Mouse (Mus musculus) neural tube, embryonic 15.5 days (tissue): ENCODE data around the gene Tunar. TPM values are rescaled to one million over a fixed set of nuclear protein-coding genes. Genes with fewer than 3 reads are reported as not detected.

ENCODE experiments used
- ATAC-seq: fragments of 200-750 bp; cut with Nextera tagmentation; 2 replicates; pipeline ENCODE4 v1.8.0; 2017; ENCODE audit warnings: mild to moderate bottlenecking, moderate TSS enrichment, moderate library complexity; ENCODE audit not compliant: low FRiP score
- H3K27ac ChIP-seq: fragments of 300-500 bp; sonication (generic); replicated peaks from 2 replicates; pipeline ENCODE4 v1.5.1; 2015; ENCODE audit warnings: mild to moderate bottlenecking, inconsistent platforms
- H3K27me3 ChIP-seq: fragments of 300-500 bp; sonication (generic); replicated peaks from 2 replicates; pipeline ENCODE4 v1.6.1; 2015; ENCODE audit warnings: inconsistent platforms
- H3K36me3 ChIP-seq: fragments of 300-500 bp; sonication (generic); 2 replicates; pipeline ENCODE4 v1.6.1; 2015; ENCODE audit warnings: inconsistent platforms
- H3K4me1 ChIP-seq: fragments of 300-500 bp; sonication (generic); 2 replicates; pipeline ENCODE4 v1.6.1; 2015; ENCODE audit warnings: inconsistent platforms
- H3K4me2 ChIP-seq: fragments of 300-500 bp; sonication (generic); 2 replicates; pipeline ENCODE4 v1.6.1; 2015; ENCODE audit warnings: inconsistent platforms, mild to moderate bottlenecking, moderate library complexity
- H3K4me3 ChIP-seq: fragments of 300-500 bp; sonication (generic); replicated peaks from 2 replicates; pipeline ENCODE4 v1.5.1; 2015; ENCODE audit warnings: mild to moderate bottlenecking, inconsistent platforms
- H3K9ac ChIP-seq: fragments of 300-500 bp; sonication (generic); replicated peaks from 2 replicates; pipeline ENCODE4 v1.6.1; 2015; ENCODE audit warnings: mild to moderate bottlenecking, inconsistent platforms
- H3K9me3 ChIP-seq: fragments of 300-500 bp; sonication (generic); replicated peaks from 2 replicates; pipeline ENCODE4 v1.6.1; 2016; ENCODE audit warnings: inconsistent platforms
- WGBS: fragments of 180-500 bp; shearing (Covaris S2); methylation state at CpG from one replicate; pipeline ENCODE4 v1.1.7; 2015; ENCODE audit warnings: mixed read lengths; 5-methylcytosine and 5-hydroxymethylcytosine counted together
- polyA plus RNA-seq: library from polyadenylated mRNA; unstranded; fragments of >200 nt; fragmentation: Nextera tagmentation; extraction: Ambion mirVana; gene quantifications from 2 replicates; pipeline ENCODE4 v1.2.1, GENCODE M21; 2015

Tunar gene
- 24.1 and 24.2 TPM in 2 replicates for polyA plus RNA-seq

DNA sequence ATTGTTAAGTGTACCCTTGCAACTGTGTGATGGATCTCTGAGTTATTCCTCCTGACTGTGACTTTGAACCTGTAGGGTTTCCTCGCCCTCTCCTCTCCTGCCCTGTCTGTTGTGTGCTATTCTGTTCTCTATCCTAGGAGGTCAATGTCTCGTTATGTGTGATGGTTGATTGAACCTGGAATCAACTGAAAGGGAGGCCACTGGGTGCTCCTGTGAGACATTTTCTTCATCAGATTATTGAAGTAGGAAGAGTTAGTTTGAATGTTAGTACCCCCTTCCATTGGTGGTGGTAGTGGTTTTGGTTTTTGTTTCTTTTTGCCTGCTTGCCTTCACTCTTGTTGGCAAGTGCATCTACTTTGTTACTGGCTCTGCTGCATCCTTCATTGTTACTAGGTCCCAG lies at the start of gene Tunar:
Tunar (plus strand) TSS at position 301 of the 400 bp plus-strand sequence.
- H3K27ac ChIP-seq, result no peak within 1 kb of the TSS
- H3K9ac ChIP-seq, result no peak within 1 kb of the TSS
- H3K9me3 ChIP-seq, result no peaks in the 10 kb centered on the region
- H3K36me3 ChIP-seq, result no peaks in the 10 kb centered on the region
- no peak for ATAC-seq
- no peak within 1 kb of the TSS for H3K4me2 ChIP-seq
- H3K4me3 ChIP-seq, result no peak within 1 kb of the TSS
- 95% methylated on average over 2 of the region's 2 CpGs for WGBS
- H3K27me3 ChIP-seq, result 0 out of 2 replicates have a peak, but pooled peaks cover 4% of the 10 kb centered on the region
- H3K4me1 ChIP-seq, result peaks cover 38% of the 10 kb centered on the region

DNA sequence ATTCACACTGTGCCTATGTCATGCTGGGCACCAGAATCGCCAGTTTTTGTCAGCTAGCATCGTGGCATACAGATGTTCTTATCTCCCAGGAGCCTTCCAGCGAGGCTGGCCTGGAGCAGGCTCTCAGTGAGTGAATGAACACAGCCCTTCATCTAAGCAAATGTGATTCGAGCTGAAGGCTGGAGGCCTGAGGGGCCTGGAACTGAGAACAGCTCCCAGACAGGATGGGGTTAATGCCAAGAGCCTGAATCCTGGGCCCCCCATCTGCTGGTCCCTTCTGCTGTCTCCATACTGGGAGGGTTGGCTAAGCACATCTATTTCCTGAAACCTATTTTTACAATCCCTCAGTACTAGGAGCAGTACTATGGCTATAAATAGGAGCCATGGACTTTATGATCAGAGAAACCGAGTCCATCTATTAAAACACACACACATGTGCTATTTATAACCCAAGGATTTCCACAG lies 21.1 kb upstream of the Tunar start:
- H3K4me2 ChIP-seq, result no peak overlapping the region
- H3K9me3 ChIP-seq, result no peaks in the 10 kb centered on the region
- no peak overlapping the region for H3K9ac ChIP-seq
- 62% methylated on average over 5 of the region's 5 CpGs for WGBS
- no peaks in the 10 kb centered on the region for H3K27me3 ChIP-seq
- no peaks in the 10 kb centered on the region for H3K4me1 ChIP-seq
- H3K36me3 ChIP-seq, result no peaks in the 10 kb centered on the region
- no peak for ATAC-seq
- no peak overlapping the region for H3K27ac ChIP-seq
- H3K4me3 ChIP-seq, result no peak overlapping the region

DNA sequence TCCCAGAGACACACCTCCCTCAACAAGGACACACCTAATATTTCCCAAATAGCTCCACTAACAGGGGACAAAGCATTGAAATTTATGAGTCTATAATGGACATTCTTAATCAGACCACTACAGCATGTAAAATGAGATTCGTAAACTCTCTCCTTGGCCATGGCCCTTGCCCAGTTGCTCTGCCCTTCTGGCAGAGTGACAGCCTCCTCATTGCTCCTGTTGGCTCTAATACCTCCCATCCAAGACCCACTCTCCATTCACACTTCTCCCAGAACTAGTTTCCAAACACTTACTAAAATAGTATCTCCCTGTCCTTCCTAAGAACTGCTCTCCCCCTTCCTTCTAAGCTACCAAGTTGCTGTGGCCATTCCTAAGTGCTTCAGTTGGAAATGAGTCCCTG lies 19.3 kb upstream of the Tunar start:
- H3K4me1 ChIP-seq, result no peaks in the 10 kb centered on the region
- 88% methylated on average over 1 of the region's 1 CpGs for WGBS
- no peak for ATAC-seq

DNA sequence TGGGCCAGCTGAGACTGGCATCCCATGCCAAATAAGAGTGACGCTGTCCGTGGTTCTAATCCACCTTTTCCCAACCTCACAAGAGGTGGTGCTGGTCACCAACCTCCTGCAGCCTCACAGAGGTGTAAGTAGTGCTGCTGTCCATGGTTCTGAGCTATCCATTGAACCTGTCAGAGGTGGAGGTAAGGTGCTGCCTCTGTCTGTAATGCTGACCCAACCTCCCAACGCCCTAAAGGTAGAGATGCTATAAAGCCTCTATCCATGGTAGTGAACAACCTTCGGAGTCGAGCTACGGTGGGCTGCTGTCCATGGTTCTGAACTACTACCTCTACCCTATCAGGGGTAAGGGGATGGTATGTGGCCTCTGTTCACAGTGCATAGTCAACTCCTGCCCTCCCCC lies 11.5 kb upstream of the Tunar start:
- H3K4me3 ChIP-seq, result no peak overlapping the region
- no peaks in the 10 kb centered on the region for H3K9me3 ChIP-seq
- no peaks in the 10 kb centered on the region for H3K36me3 ChIP-seq
- no peak overlapping the region for H3K9ac ChIP-seq
- no peak for ATAC-seq
- no peak overlapping the region for H3K27ac ChIP-seq
- WGBS, result 17% methylated on average over 6 of the region's 6 CpGs
- no peaks in the 10 kb centered on the region for H3K4me1 ChIP-seq
- H3K27me3 ChIP-seq, result no peaks in the 10 kb centered on the region
- H3K4me2 ChIP-seq, result no peak overlapping the region

More for the DNA sequence above, 19.3 kb upstream of the Tunar start:
- Histone ChIP-seq H3K27ac (no peak overlapping the region), H3K4me3 (no peak overlapping the region), H3K4me2 (no peak overlapping the region), H3K9me3 (no peaks in the 10 kb centered on the region), H3K9ac (no peak overlapping the region), H3K36me3 (no peaks in the 10 kb centered on the region), H3K27me3 (no peaks in the 10 kb centered on the region)

DNA sequence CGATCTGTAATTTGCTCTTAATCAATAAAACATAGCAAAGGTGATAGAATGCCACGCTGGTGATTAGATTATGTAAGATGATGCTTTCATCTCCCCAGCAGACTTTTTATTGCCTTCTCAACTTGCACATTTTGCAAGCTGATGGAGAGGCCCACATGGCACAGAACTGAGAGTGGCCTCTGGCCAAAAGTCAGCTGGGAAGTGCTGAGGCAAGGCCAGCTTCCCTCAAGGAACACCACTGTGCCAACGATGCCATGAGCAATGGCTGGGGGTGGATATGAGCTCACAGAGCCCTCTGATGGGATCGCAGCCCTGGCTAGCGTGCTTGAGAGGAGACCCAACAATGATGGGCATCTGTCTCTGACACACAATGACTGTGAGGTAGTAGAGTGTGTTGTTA lies 6.6 kb upstream of the Tunar start:
- no peak overlapping the region for H3K9ac ChIP-seq
- H3K9me3 ChIP-seq, result no peaks in the 10 kb centered on the region
- no peak overlapping the region for H3K4me2 ChIP-seq
- WGBS, result 62% methylated on average over 5 of the region's 5 CpGs
- no peaks in the 10 kb centered on the region for H3K36me3 ChIP-seq
- no peak overlapping the region for H3K27ac ChIP-seq
- H3K4me1 ChIP-seq, result peaks cover 12% of the 10 kb centered on the region; the same call in 1 of the 2 replicates
- H3K4me3 ChIP-seq, result no peak overlapping the region
- H3K27me3 ChIP-seq, result no peaks in the 10 kb centered on the region
- ATAC-seq, result no peak

DNA sequence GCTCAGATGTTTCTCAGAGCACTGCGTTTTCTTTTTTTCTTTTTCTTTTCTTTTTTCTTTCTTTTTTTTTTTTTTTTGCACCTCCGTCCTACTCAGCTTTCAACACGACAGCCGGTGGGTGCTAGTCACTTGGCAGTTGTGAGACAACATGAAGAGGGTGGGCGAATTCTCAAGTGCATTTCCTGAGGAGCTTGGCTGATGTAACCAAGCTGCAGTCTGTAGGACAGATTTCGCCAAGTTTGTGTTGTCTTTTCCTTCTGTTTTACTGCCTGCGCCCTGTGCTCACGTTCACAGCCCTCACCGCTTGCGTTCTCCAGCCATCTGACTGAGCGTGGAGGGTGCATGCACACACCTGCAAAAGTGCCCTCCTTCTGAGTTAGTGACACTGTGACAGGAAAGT lies 5.3 kb upstream of the Tunar start:
- ATAC-seq, result no peak
- Histone ChIP-seq H3K27ac (no peak overlapping the region), H3K27me3 (no peaks in the 10 kb centered on the region), H3K9me3 (no peaks in the 10 kb centered on the region), H3K4me3 (no peak overlapping the region), H3K4me1 (peaks cover 12% of the 10 kb centered on the region; the same call in 1 of the 2 replicates), H3K36me3 (no peaks in the 10 kb centered on the region), H3K9ac (no peak overlapping the region), H3K4me2 (no peak overlapping the region)
- 30% methylated on average over 11 of the region's 11 CpGs for WGBS

DNA sequence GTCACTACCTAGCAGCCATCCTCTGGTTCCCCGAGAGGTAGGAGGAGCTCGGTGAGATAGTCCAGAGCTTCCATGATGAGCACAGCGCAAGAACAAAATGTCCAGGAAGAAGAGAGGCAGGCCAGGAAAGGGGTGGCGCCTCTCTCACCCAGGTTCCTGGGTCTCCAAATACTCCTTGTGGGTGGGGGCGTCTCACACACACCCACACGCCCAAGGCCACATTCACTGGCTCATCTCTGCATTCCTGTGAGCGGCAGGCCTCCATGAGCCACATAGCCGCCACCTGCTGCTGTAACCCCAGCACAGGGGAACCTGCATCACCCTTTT lies 2.4 kb downstream of the Tunar start:
- H3K36me3 ChIP-seq, result no peaks in the 10 kb centered on the region
- ATAC-seq, result peak; percentile 17
- H3K4me1 ChIP-seq, result peaks cover 48% of the 10 kb centered on the region
- 5% methylated on average over 8 of the region's 8 CpGs for WGBS
- H3K9ac ChIP-seq, result peak overlapping the region; percentile 79
- H3K4me2 ChIP-seq, result peak overlapping the region; percentile 89
- peak overlapping the region; percentile 91 for H3K27ac ChIP-seq
- 0 out of 2 replicates have a peak, but pooled peaks cover 4% of the 10 kb centered on the region for H3K27me3 ChIP-seq
- H3K9me3 ChIP-seq, result no peaks in the 10 kb centered on the region
- peak overlapping the region; percentile 79 for H3K4me3 ChIP-seq

DNA sequence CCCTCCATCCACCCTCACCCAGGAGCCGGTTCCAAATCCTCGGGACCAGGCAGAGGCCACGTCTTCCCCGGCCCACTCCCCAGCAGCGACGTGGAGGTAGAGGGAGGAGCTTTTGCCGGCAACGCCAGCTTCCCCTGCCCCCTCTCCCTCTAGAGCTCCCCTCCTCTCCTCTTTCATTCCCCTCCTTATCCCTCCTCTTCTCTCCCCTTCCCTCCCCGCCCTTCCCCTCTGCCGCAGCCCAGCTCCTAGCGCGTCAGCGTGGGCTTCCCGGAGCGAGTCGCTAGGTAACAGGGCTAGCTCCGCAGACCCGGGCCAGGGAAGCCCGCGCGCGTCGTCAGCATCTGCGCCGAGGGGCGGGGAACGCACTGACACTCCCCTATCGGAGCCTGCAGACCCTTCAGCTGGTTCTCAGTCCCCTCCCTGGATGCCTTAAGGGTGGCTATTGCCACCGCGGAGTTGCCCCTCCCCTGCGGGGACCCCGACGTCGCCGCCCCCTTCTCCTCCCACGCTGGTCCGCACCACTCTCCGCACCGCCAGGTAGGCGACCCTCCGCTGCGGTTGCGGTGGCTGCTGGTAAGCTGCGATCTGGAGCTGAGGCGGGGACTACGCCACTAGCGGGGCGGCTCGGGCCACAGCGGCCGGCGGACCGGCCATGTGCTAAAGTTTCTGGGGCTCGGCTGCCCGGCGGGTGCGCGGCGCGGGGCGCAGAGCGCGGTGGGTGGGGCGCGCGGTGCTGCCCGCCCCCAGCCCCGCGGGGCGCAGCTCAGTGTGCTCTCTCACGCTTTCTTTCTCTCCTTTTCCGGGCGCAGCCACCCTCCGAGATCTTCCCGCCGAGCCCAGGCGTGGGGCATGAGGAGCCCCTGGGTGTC lies 3.0 kb downstream of the Tunar start:
- peak overlapping the region; percentile 79 for H3K4me3 ChIP-seq
- H3K9me3 ChIP-seq, result no peaks in the 10 kb centered on the region
- H3K27ac ChIP-seq, result peak overlapping the region; percentile 91
- H3K27me3 ChIP-seq, result 0 out of 2 replicates have a peak, but pooled peaks cover 4% of the 10 kb centered on the region
- H3K4me2 ChIP-seq, result peak overlapping the region; percentile 89
- ATAC-seq, result peak; percentile 94
- peak overlapping the region; percentile 79 for H3K9ac ChIP-seq
- H3K4me1 ChIP-seq, result peaks cover 50% of the 10 kb centered on the region
- whole genome bisulfite sequencing, result under 1% methylated on average over 68 of the region's 77 CpGs
- H3K36me3 ChIP-seq, result no peaks in the 10 kb centered on the region

DNA sequence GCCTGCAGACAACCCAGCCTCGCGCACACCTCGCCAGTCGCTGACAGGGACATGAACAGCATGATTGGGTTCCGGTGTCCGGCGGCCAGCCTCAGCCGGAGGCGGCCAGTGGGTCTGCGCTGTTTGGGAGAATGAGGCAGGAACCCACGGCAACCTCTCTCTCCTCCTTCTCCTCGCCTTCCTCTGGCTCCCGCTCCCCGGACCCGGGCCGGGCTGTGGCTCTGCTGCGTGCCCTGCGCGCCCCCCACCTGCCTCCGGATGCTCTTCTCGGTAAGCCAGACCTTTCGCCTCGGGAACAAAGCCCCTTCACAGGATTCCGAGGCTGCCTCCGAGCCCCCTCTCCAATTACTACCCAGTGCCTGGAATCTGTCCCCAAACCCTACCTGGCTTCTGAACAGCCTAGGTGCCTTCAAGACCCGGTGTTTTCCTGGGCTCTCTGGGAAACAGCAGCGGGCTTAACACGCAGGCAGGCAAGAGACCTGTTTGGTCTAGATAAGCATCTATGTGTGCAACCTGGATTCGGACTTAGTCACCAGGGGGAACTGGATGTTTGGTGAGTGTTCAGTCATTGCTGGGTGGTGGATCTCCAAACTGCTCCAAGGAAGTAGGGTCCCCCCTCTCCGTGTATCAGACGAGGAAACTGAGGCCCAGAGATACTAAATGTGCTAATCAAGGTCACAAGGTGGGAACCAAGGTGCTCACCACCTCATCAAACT lies 3.8 kb downstream of the Tunar start:
- Histone ChIP-seq H3K4me3 (peak overlapping the region; percentile 79), H3K9ac (peak overlapping the region; percentile 79), H3K4me2 (peak overlapping the region; percentile 89), H3K27ac (peak overlapping the region; percentile 91), H3K27me3 (0 out of 2 replicates have a peak, but pooled peaks cover 4% of the 10 kb centered on the region), H3K36me3 (no peaks in the 10 kb centered on the region), H3K4me1 (peaks cover 54% of the 10 kb centered on the region), H3K9me3 (no peaks in the 10 kb centered on the region)
- WGBS, result 4% methylated on average over 31 of the region's 31 CpGs
- no peak; the same call in 1 of the 2 replicates for ATAC-seq

DNA sequence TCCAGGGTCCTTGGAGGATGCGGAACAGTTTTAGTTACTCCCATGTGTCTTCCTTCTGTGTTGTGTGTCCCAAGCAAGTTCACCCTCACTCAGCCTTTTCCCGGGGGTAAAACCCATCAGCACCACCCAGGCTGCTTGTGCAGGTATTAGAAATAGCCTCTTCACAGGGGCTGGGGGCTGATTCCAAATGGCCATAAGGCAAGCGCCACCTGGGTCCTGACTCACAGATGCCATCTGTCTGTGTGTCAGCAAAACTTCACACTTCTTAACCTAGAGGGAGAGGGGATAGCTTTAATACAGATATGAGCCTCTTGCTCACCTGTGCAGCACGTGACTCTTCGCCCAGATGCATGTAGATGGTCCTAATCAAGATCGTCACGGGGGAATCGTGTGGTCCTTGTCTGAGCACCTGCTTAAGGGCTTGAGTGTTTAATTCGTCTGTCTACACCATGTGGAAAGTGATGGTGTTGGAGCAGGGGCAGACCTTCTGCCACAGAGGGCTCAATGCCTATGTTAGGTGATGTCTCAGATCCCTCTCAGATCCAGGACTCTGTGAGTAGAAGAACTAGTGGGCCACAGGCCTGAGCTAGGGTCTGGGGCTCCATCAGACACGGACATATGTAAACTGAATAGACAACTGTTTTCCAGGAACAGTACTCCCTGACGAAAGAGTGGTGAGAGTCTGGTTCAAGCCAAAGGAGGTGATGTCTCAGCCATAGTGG lies 4.7 kb downstream of the Tunar start:
- H3K27ac ChIP-seq, result 0 out of 2 replicates have a peak overlapping the region, but pooled peaks have one; percentile 91
- peak overlapping the region; percentile 11 for H3K9ac ChIP-seq
- no peaks in the 10 kb centered on the region for H3K9me3 ChIP-seq
- H3K36me3 ChIP-seq, result no peaks in the 10 kb centered on the region
- WGBS, result 77% methylated on average over 11 of the region's 11 CpGs
- 0 out of 2 replicates have a peak, but pooled peaks cover 4% of the 10 kb centered on the region for H3K27me3 ChIP-seq
- ATAC-seq, result no peak
- H3K4me1 ChIP-seq, result peaks cover 57% of the 10 kb centered on the region
- H3K4me3 ChIP-seq, result peak overlapping the region; percentile 79
- H3K4me2 ChIP-seq, result peak overlapping the region; percentile 89

DNA sequence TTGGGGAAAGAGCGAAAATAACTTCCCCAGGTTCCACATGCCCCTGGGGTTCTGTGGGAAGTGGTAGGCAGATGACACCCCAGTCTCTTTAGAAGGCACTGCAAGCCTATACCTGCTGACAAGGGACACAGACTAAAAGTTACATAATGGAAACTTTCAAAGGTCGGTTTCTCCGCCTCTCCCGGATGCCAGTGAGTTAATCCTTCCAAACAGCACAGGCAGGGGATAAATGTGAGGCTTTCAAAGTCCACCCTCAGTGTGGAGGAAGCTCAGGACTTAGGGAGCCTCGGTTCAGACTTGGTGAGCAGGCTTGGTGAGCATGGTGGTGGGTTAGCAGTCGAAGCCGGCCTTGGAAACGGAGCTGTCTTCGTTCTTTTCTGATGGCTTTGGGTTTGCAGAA lies 7.9 kb downstream of the Tunar start:
- Histone ChIP-seq H3K27ac (no peak overlapping the region), H3K9ac (no peak overlapping the region), H3K4me3 (no peak overlapping the region), H3K27me3 (0 out of 2 replicates have a peak, but pooled peaks cover 4% of the 10 kb centered on the region), H3K4me2 (no peak overlapping the region), H3K36me3 (no peaks in the 10 kb centered on the region), H3K9me3 (no peaks in the 10 kb centered on the region), H3K4me1 (peaks cover 45% of the 10 kb centered on the region)
- no peak for ATAC-seq
- WGBS, result 63% methylated on average over 9 of the region's 9 CpGs
